Mouse (Mus musculus): Measurements from ENCODE around the gene Fam129a. TPM values are rescaled to one million over a fixed set of nuclear protein-coding genes. Genes with fewer than 3 reads are reported as not detected.

The Fam129a gene
- total RNA-seq, 1 experiment: 7.5 TPM

- TF ChIP-seq CHD2 (IDR thresholded peaks at IDR 0.05; ENCODE audit: low read depth, low read length) (no peak), MAFK (IDR thresholded peaks at IDR 0.05; ENCODE audit: insufficient read depth, low read depth, low read length) (no peak), ZC3H11A (IDR thresholded peaks at IDR 0.05; ENCODE audit: borderline replicate concordance, low read depth, low read length) (no peak), HCFC1 (IDR thresholded peaks at IDR 0.05; ENCODE audit: borderline replicate concordance, insufficient read depth, low read length) (no peak), ZNF384 (IDR thresholded peaks at IDR 0.05; ENCODE audit: low read depth, low read length) (no peak)
- in situ Hi-C loops (cut with MboI; ENCODE audit: low sequenced_read_pairs in 2 of 2, unreplicated experiment in 2 of 2): loop anchor here in 1 of 2 experiments (10.0 kb wide), 1 partner anchor 123 kb away; no protein-coding TSS in a partner anchor
- no peak for DNase-seq (ENCODE audit: low read depth, low spot score)
- Histone ChIP-seq H3K27ac (ENCODE audit: insufficient read depth, low read depth, low read length, poor library complexity, severe bottlenecking) (no peak overlapping the region), H3K9me3 (ENCODE audit: control insufficient read depth, insufficient read depth, low read depth, low read length) (no peaks in the 10 kb centered on the region), H3K9ac (ENCODE audit: insufficient read depth, low read depth, low read length, poor library complexity, severe bottlenecking) (peak overlapping the region; percentile 79), H3K4me1 (ENCODE audit: control insufficient read depth in 2 of 2, insufficient read depth in 2 of 2, low read length in 2 of 2, poor library complexity in 1 of 2) (peaks cover 2 to 5% of the 10 kb centered on the region in 2 experiments; a peak in 1 of 4 replicates), H3K36me3 (ENCODE audit: control insufficient read depth, insufficient read depth, low read length, poor library complexity, severe bottlenecking) (no peaks in the 10 kb centered on the region), H3K4me3 (ENCODE audit: insufficient read depth in 1 of 2, low read depth in 1 of 2, low read length in 2 of 2, poor library complexity in 1 of 2, severe bottlenecking in 1 of 2) (peak overlapping the region; percentile 69 to 92; a peak in 3 of 4 replicates)
Observed at GRCm38 (mm10) chr1:151571838-151572578, 1.0 kb downstream of the Fam129a start.

- DNase-seq (ENCODE audit: low read depth, low spot score): no peak
- Histone ChIP-seq H3K9me3 (ENCODE audit: control insufficient read depth, insufficient read depth, low read depth, low read length) (no peaks in the 10 kb centered on the region), H3K4me1 (ENCODE audit: control insufficient read depth in 2 of 2, insufficient read depth in 2 of 2, low read length in 2 of 2, poor library complexity in 1 of 2) (peaks cover 2 to 5% of the 10 kb centered on the region in 2 experiments; a peak in 1 of 4 replicates), H3K27ac (ENCODE audit: insufficient read depth, low read depth, low read length, poor library complexity, severe bottlenecking) (no peak overlapping the region), H3K9ac (ENCODE audit: insufficient read depth, low read depth, low read length, poor library complexity, severe bottlenecking) (no peak overlapping the region), H3K36me3 (ENCODE audit: control insufficient read depth, insufficient read depth, low read length, poor library complexity, severe bottlenecking) (no peaks in the 10 kb centered on the region), H3K4me3 (ENCODE audit: insufficient read depth in 1 of 2, low read depth in 1 of 2, low read length in 2 of 2, poor library complexity in 1 of 2, severe bottlenecking in 1 of 2) (no peak overlapping the region)
- TF ChIP-seq HCFC1 (IDR thresholded peaks at IDR 0.05; ENCODE audit: borderline replicate concordance, insufficient read depth, low read length) (no peak), CHD2 (IDR thresholded peaks at IDR 0.05; ENCODE audit: low read depth, low read length) (no peak), ZNF384 (IDR thresholded peaks at IDR 0.05; ENCODE audit: low read depth, low read length) (no peak), MAFK (IDR thresholded peaks at IDR 0.05; ENCODE audit: insufficient read depth, low read depth, low read length) (no peak), ZC3H11A (IDR thresholded peaks at IDR 0.05; ENCODE audit: borderline replicate concordance, low read depth, low read length) (no peak)
- in situ Hi-C loops (cut with MboI; ENCODE audit: low sequenced_read_pairs in 2 of 2, unreplicated experiment in 2 of 2): loop anchor here in 1 of 2 experiments (10.0 kb wide), 1 partner anchor 122 kb away; no protein-coding TSS in a partner anchor
Observed at GRCm38 (mm10) chr1:151572601-151573320, 1.8 kb downstream of the Fam129a start.

GRCm38 (mm10) chr1:151580200-151580982 is 9.4 kb downstream of the Fam129a start:
- Histone ChIP-seq H3K27ac (ENCODE audit: insufficient read depth, low read depth, low read length, poor library complexity, severe bottlenecking) (no peak overlapping the region), H3K4me1 (ENCODE audit: control insufficient read depth in 2 of 2, insufficient read depth in 2 of 2, low read length in 2 of 2, poor library complexity in 1 of 2) (peaks cover 0 to 2% of the 10 kb centered on the region in 2 experiments; a peak in 1 of 4 replicates), H3K9ac (ENCODE audit: insufficient read depth, low read depth, low read length, poor library complexity, severe bottlenecking) (no peak overlapping the region), H3K4me3 (ENCODE audit: insufficient read depth in 1 of 2, low read depth in 1 of 2, low read length in 2 of 2, poor library complexity in 1 of 2, severe bottlenecking in 1 of 2) (no peak overlapping the region), H3K36me3 (ENCODE audit: control insufficient read depth, insufficient read depth, low read length, poor library complexity, severe bottlenecking) (no peaks in the 10 kb centered on the region), H3K9me3 (ENCODE audit: control insufficient read depth, insufficient read depth, low read depth, low read length) (no peaks in the 10 kb centered on the region)
- DNase-seq (ENCODE audit: low read depth, low spot score): no peak
- TF ChIP-seq CHD2 (IDR thresholded peaks at IDR 0.05; ENCODE audit: low read depth, low read length) (no peak), MAFK (IDR thresholded peaks at IDR 0.05; ENCODE audit: insufficient read depth, low read depth, low read length) (no peak), ZNF384 (IDR thresholded peaks at IDR 0.05; ENCODE audit: low read depth, low read length) (no peak), HCFC1 (IDR thresholded peaks at IDR 0.05; ENCODE audit: borderline replicate concordance, insufficient read depth, low read length) (no peak), ZC3H11A (IDR thresholded peaks at IDR 0.05; ENCODE audit: borderline replicate concordance, low read depth, low read length) (no peak)
- in situ Hi-C loops (cut with MboI; ENCODE audit: low sequenced_read_pairs in 2 of 2, unreplicated experiment in 2 of 2): no loop called here

- Histone ChIP-seq H3K4me3 (ENCODE audit: insufficient read depth in 1 of 2, low read depth in 1 of 2, low read length in 2 of 2, poor library complexity in 1 of 2, severe bottlenecking in 1 of 2) (no peak overlapping the region), H3K9me3 (ENCODE audit: control insufficient read depth, insufficient read depth, low read depth, low read length) (no peaks in the 10 kb centered on the region), H3K36me3 (ENCODE audit: control insufficient read depth, insufficient read depth, low read length, poor library complexity, severe bottlenecking) (no peaks in the 10 kb centered on the region), H3K9ac (ENCODE audit: insufficient read depth, low read depth, low read length, poor library complexity, severe bottlenecking) (no peak overlapping the region), H3K27ac (ENCODE audit: insufficient read depth, low read depth, low read length, poor library complexity, severe bottlenecking) (no peak overlapping the region), H3K4me1 (ENCODE audit: control insufficient read depth in 2 of 2, insufficient read depth in 2 of 2, low read length in 2 of 2, poor library complexity in 1 of 2) (peaks cover 0 to 2% of the 10 kb centered on the region in 2 experiments; a peak in 1 of 4 replicates)
- no peak for DNase-seq (ENCODE audit: low read depth, low spot score)
- TF ChIP-seq CHD2 (IDR thresholded peaks at IDR 0.05; ENCODE audit: low read depth, low read length) (no peak), ZC3H11A (IDR thresholded peaks at IDR 0.05; ENCODE audit: borderline replicate concordance, low read depth, low read length) (no peak), MAFK (IDR thresholded peaks at IDR 0.05; ENCODE audit: insufficient read depth, low read depth, low read length) (no peak), ZNF384 (IDR thresholded peaks at IDR 0.05; ENCODE audit: low read depth, low read length) (no peak), HCFC1 (IDR thresholded peaks at IDR 0.05; ENCODE audit: borderline replicate concordance, insufficient read depth, low read length) (no peak)
- in situ Hi-C loops (cut with MboI; ENCODE audit: low sequenced_read_pairs in 2 of 2, unreplicated experiment in 2 of 2): no loop called here
Observed at GRCm38 (mm10) chr1:151581454-151581853, 10.5 kb downstream of the Fam129a start.
